ENCODE assay signal across 7 mouse cellular contexts in genomic region chrX:51374670-51375069, GRCm38 (mm10).
DNase-seq lines count a peak whose midpoint lies in the region; ATAC-seq lines count a peak whose summit lies in the region.

No protein-coding gene starts in this region.

- DNase-seq in CD4-positive helper T cell, adult 2 months (ENCODE audit: low read depth, low spot score) = peak; percentile 27
- peak; percentile 48 for DNase-seq in R1 (ENCODE audit: low read depth, low spot score)
- peak; percentile 27 to 32 for DNase-seq in gastrocnemius, postnatal 36 days
- peak; percentile 53 to 82 for DNase-seq in layer of hippocampus, adult 18-20 months (ENCODE audit: low spot score in 2 of 2)
- peak; percentile 80 for DNase-seq in lung, postnatal 10 days
- DNase-seq in spleen, postnatal 14 days (ENCODE audit: low spot score in 2 of 2) = peak; percentile 6 to 27

- ATAC-seq in common myeloid progenitor, adult 5-6 weeks (replicated peaks; ENCODE audit: low read depth, poor library complexity, severe bottlenecking) = peak; percentile 74; the same call in 1 of the 2 replicates

- intact Hi-C loops in gastrocnemius, postnatal 36 days (cut with DNase I) = loop anchor here (2.0 to 10.0 kb wide), 3 partner anchors 200 to 717 kb away; no protein-coding TSS in a partner anchor

Comparison
In these comparisons a context has a peak if more than half of its experiments do, and no peak if none do; other contexts are left out.
1. Peak in every context shown above with its lines: DNase-seq and ATAC-seq.
2. DNase-seq: peak in every context shown above with its lines; median percentile 80 in lung, postnatal 10 days; 68 in layer of hippocampus, adult 18-20 months; 48 in R1; 30 in gastrocnemius, postnatal 36 days; 27 in CD4-positive helper T cell, adult 2 months; 16 in spleen, postnatal 14 days.